Mouse (Mus musculus) liver, adult 10 weeks (tissue): Measurements from ENCODE around the gene Tifab. TPM values are rescaled to one million over a fixed set of nuclear protein-coding genes. Genes with fewer than 3 reads are reported as not detected.

Experiments
- polyA plus RNA-seq: library from polyadenylated mRNA; stranded (reverse); fragments of 350-450 nt; fragmentation: Illumina TruSeq; extraction: RNeasy Lipid Tissue Mini Kit (QIAGEN cat#74804); gene quantifications from one replicate; pipeline ENCODE4 v1.2.3, GENCODE M21; 2014; ENCODE audit warnings: low read depth, low replicate concordance

The Tifab gene
- 0.56 TPM for polyA plus RNA-seq

DNA sequence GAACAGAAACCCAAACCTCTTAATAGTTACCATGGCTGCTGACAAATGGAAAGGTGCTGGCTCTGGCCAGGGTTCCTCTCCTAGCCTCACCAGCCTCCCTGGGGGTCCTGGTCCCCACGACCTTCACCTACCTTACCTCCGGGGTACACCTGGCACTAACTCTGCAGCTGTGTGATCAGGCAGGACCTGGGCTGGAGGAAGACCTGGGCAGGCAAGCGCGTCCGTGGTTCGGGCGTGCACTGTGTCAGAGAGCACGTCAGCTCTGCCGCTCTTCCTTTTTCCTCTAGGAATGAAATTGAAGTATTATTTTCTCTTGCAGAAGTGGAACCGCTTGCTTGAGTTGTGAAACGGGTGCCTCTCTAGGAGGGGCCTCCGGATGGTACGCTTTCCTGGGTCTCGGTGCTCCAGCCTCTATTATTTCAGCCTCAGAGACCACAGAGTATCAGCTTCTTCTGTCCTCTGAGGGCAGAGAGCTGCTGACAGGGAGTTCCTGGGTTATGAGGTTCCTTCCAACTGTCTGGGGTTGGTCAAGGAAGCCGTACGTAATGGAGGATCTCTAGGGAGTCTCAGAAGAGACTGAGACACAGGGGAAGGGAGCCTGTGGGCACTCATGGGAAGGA, at the start of gene Tifab:
Tifab (minus strand) TSS at position 470 of the 620 bp plus-strand sequence.

DNA sequence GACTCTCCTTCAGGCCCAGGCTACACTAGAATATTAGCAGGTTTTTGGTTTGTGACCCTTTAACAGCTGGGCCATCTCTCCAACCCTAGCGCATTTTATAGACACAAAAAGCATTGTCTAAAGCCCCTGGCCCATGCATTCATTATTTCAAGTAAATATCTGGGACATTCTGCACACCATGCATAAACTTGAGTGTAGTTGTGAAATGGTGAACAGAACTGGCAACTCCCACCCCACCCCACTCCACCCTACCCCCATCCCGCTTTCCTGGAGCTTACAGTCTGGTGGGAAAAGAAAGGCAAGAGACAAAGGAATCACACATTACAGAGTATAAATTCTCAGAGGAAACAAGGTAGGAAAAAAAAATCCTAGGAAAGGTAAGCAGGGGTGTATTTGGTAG, 42.5 kb downstream of the Tifab start, which contains the start of gene H2afy:
H2afy (minus strand) TSS at position 162 of the 400 bp plus-strand sequence.

Other genes starting within 250 kb of the Tifab start
- 17.2 TPM for gene H2afy, start 42.5 kb downstream of the Tifab start, polyA plus RNA-seq
- not detected for gene Neurog1, start 73.3 kb upstream of the Tifab start, polyA plus RNA-seq
- gene Cxcl14, start 117.7 kb upstream of the Tifab start, polyA plus RNA-seq = 0.53 TPM
- gene Gm3045, start 247.7 kb upstream of the Tifab start, polyA plus RNA-seq = not detected